Mouse (Mus musculus) lung, postnatal 0 days (tissue): ENCODE data around the gene Uvrag.

Experiments
- CTCF ChIP-seq: IDR thresholded peaks from 2 replicates; pipeline ENCODE4 v1.5.1; 2016; ENCODE audit warnings: antibody characterized with exemption, mild to moderate bottlenecking
- EP300 ChIP-seq: IDR thresholded peaks from 2 replicates; pipeline ENCODE4 v1.6.1; 2016; ENCODE audit warnings: antibody characterized with exemption, mild to moderate bottlenecking, control low read depth

GRCm38 (mm10) chr7:98998722-98999121 is 142.2 kb downstream of the Uvrag start:
- no peak for TF ChIP-seq CTCF
- TF ChIP-seq EP300 = no peak
